11 mouse cellular contexts compared by ENCODE assay signal in genomic region chr19:37873499-37873898, GRCm38 (mm10).
"Had no signal": no experiment of that assay in that cellular context is flagged by ENCODE, and none has a peak within 500 bp of the region (broad histone marks: within the 10 kb centered on the region; RNA-seq: fewer than 3 reads in every experiment).

No protein-coding gene starts in this region.

- ATAC-seq: intestine, embryonic 15.5 days; midbrain, embryonic 16.5 days had no signal

- H3K4me3 ChIP-seq: intestine, embryonic 15.5 days; layer of hippocampus, adult 2 months; limb, embryonic 13.5 days had no signal

- DNase-seq: kidney, adult 18-20 months; kidney, postnatal 10 days; kidney, postnatal 4 days; lung, adult 18-20 months; right cerebral cortex, postnatal 25 days; thymus, postnatal 36 days had no signal

- H3K9me3 ChIP-seq: intestine, embryonic 15.5 days; limb, embryonic 13.5 days had no signal

- H3K36me3 ChIP-seq: intestine, embryonic 15.5 days; limb, embryonic 13.5 days had no signal

- H3K9ac ChIP-seq: intestine, embryonic 15.5 days; limb, embryonic 13.5 days had no signal

- H3K27ac ChIP-seq: intestine, embryonic 15.5 days; layer of hippocampus, adult 2 months; limb, embryonic 13.5 days had no signal

- H3K4me2 ChIP-seq: intestine, embryonic 15.5 days; limb, embryonic 13.5 days; midbrain, embryonic 11.5 days had no signal
